Mouse (Mus musculus) limb, embryonic 10.5 days (tissue): ENCODE data around the gene Irf2. TPM values are rescaled to one million over a fixed set of nuclear protein-coding genes. Genes with fewer than 3 reads are reported as not detected.

Source experiments
- DNase-seq: peaks from one replicate; pipeline ENCODE4 v3.0.0-alpha.2; 2017; ENCODE audit warnings: low spot score
- H3K27ac ChIP-seq: fragments of 300-500 bp; sonication (generic); 2 replicates; pipeline ENCODE4 v1.5.1; 2016; ENCODE audit warnings: mild to moderate bottlenecking
- H3K27me3 ChIP-seq: fragments of 300-500 bp; sonication (generic); 2 replicates; pipeline ENCODE4 v1.6.1; 2016; ENCODE audit warnings: low read depth, mild to moderate bottlenecking; ENCODE audit not compliant: poor library complexity, severe bottlenecking
- H3K36me3 ChIP-seq: fragments of 300-500 bp; sonication (generic); 2 replicates; pipeline ENCODE4 v1.6.1; 2016; ENCODE audit warnings: mild to moderate bottlenecking, moderate library complexity
- H3K4me1 ChIP-seq: fragments of 300-500 bp; sonication (generic); 2 replicates; pipeline ENCODE4 v1.6.1; 2016
- H3K4me3 ChIP-seq: fragments of 300-500 bp; sonication (generic); 2 replicates; pipeline ENCODE4 v1.5.1; 2016; ENCODE audit warnings: mild to moderate bottlenecking, moderate library complexity
- H3K9me3 ChIP-seq: fragments of 300-500 bp; sonication (generic); replicated peaks from 2 replicates; pipeline ENCODE4 v1.6.1; 2016; ENCODE audit warnings: mild to moderate bottlenecking
- WGBS: fragments of 180-500 bp; shearing (Covaris S2); methylation state at CpG from one replicate; pipeline ENCODE4 v1.1.7; 2016; 5-methylcytosine and 5-hydroxymethylcytosine counted together
- polyA plus RNA-seq: library from polyadenylated mRNA; unstranded; fragments of >200 nt; fragmentation: Nextera tagmentation; extraction: Ambion mirVana; gene quantifications from 2 replicates; pipeline ENCODE4 v1.2.1, GENCODE M21; 2016

Irf2 gene
- polyA plus RNA-seq, 1 experiment from 2014 or later, result 8.1 TPM

DNA sequence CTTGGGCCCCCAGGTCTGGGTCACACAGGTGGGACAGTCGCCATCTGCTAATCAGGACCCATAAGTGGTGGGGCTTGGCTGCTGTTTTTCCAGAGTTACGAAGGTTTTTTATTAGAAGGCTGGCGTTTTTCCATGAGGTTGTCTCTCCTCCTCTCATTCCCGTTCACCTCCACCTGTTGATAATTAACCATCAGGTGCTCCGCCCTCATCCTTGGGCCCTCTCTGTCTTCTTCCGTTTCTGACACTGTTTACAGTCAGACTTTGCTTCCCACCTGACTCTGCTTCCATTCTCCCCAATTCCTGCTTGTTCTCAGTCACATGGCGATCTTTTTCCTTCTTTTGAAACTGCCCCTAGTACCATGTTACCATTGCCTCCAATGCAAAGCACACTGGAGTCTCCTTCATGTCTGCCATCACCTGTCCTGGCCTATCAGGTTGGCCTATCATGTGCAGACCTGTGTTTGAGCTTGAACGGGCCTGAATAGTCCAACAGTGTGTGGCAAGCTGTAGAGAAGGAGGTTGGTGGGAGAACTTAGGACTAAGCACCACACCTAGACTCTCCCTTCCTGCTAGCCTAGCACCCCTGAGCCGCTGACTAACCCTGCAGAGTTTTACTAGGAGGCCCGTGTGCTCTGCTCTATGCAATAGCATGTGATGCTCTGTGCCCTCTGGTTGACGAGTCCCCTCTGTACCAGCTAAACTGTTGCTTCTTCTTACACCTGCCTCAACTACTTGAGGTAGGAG, 90.8 kb downstream of the Irf2 start:
- H3K27me3 ChIP-seq, result no peaks in the 10 kb centered on the region
- 84% methylated on average over 11 of the region's 11 CpGs for WGBS
- no peak for DNase-seq
- no peak overlapping the region for H3K27ac ChIP-seq
- H3K9me3 ChIP-seq, result no peaks in the 10 kb centered on the region
- H3K36me3 ChIP-seq, result no peaks in the 10 kb centered on the region
- no peaks in the 10 kb centered on the region; the same call in 1 of the 2 replicates for H3K4me1 ChIP-seq
- no peak overlapping the region for H3K4me3 ChIP-seq

DNA sequence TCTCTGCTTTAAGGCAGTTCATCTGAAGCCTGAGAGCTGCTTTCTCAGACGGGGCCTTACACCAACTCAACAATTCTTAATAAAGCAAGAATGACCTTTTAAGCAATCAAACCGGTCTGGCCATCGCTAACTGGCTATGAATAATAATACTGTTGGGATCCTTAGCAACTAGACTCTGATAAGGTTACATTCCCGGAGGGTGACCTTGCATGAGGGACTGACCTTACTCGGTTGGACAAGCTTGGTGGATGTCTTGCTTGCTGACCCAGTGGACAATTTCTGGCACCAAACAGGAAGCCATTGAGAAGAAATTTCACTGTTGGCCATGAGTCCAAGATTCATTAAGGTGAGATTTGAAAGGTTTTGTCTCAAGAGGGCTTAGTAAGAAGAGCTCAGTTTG, 92.4 kb downstream of the Irf2 start:
- H3K9me3 ChIP-seq, result no peaks in the 10 kb centered on the region
- 88% methylated on average over 5 of the region's 5 CpGs for WGBS
- H3K4me3 ChIP-seq, result no peak overlapping the region
- H3K4me1 ChIP-seq, result no peaks in the 10 kb centered on the region; the same call in 1 of the 2 replicates
- DNase-seq, result no peak
- H3K36me3 ChIP-seq, result no peaks in the 10 kb centered on the region
- no peak overlapping the region for H3K27ac ChIP-seq
- no peaks in the 10 kb centered on the region for H3K27me3 ChIP-seq

DNA sequence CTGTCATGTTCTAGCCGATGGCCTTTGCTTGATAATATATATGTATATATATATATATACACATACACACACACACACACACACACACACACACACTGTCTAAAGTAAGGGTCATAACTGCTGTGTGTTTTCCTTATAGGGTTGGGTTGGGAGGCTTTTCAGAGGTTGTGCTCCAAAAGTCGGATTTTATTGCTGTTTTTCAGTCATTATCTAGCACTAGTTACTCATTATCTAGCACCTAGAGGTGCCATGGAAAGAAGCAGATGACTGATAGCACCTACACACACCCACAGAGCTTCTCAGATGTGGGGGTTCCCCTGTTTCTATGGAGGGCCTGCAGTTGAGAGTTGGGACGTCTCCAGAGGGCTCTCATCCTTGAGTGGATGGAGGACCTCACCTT, 92.9 kb downstream of the Irf2 start:
- no peak overlapping the region for H3K27ac ChIP-seq
- peaks cover 1% of the 10 kb centered on the region; the same call in 1 of the 2 replicates for H3K36me3 ChIP-seq
- 90% methylated on average over 3 of the region's 3 CpGs for WGBS
- no peak for DNase-seq
- no peaks in the 10 kb centered on the region for H3K9me3 ChIP-seq
- no peaks in the 10 kb centered on the region; the same call in 1 of the 2 replicates for H3K4me1 ChIP-seq
- no peaks in the 10 kb centered on the region for H3K27me3 ChIP-seq
- H3K4me3 ChIP-seq, result no peak overlapping the region

DNA sequence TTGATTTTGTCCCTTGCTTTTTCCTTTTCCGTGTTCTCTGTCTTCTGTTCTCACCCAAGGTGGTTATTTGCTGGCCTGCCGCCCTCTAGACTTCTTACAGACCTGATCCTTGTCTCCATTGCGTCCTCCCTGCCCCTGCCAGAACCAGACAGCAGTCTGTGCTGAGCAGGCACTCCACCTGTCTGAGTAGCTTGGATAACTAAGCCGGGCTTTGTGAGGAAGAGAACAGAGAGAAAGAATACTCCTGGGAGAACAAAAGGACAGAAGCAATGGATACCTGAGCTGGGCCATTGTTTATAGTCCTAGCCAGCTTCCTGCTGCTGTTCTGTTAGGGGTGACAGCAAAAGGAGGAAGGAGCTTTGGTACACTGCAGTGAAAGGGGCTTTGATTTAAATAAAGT, 94.2 kb downstream of the Irf2 start:
- Histone ChIP-seq H3K4me1 (no peaks in the 10 kb centered on the region; the same call in 1 of the 2 replicates), H3K4me3 (no peak overlapping the region), H3K9me3 (no peaks in the 10 kb centered on the region), H3K27ac (no peak overlapping the region), H3K27me3 (no peaks in the 10 kb centered on the region), H3K36me3 (peaks cover 13% of the 10 kb centered on the region)
- 80% methylated on average over 4 of the region's 4 CpGs for WGBS
- DNase-seq, result no peak

DNA sequence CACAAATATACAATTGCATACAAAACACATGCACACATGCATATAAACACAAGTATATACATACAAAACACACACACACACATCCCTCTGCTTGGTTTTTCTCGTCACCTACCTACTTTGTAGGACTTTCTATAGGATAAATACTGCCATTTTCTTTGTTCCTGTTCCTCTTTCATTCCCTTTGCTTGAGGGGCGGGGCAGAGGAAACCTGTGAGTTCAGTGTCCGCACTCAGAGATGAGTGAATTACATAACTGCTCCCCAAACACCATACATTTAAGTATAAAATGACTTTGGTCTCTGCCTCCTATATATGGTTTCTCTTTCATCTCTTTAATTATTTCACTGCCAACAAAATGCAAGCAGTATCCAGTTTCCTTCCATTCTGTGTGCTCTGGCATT, 94.9 kb downstream of the Irf2 start:
- Histone ChIP-seq H3K27ac (no peak overlapping the region), H3K4me1 (no peaks in the 10 kb centered on the region; the same call in 1 of the 2 replicates), H3K27me3 (no peaks in the 10 kb centered on the region), H3K4me3 (no peak overlapping the region), H3K36me3 (peaks cover 19% of the 10 kb centered on the region), H3K9me3 (no peaks in the 10 kb centered on the region)
- 89% methylated on average over 3 of the region's 3 CpGs for WGBS
- no peak for DNase-seq

DNA sequence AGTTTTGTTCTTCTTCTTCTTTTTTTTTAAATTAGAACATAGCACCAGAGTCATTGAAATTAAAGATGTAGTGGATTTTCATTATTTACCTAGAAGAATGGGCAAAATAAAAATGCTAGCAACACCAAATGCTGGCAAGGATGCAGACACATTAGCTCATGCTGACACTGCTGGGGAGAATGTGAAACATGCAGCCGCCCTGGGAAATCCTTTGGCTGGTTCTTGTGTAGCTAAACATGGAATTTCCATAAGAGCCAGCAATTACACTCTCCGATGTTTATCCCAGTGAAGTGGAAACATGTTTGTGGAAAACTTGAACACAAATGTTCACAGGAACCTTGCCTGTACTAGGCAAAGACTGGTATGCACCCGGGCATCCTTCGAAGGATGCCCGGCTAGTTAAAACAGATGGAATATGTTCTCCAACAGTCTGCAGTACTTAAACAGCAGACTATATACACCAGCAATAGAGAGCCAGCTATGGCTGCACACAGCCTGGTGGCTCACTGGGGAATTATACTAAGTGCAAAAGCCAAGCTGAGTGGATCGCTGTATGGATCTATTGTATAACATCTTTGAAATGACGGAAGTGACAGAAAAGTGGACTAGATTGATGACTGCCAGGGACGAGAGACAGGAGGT, 96.6 kb downstream of the Irf2 start:
- Histone ChIP-seq H3K9me3 (no peaks in the 10 kb centered on the region), H3K4me3 (no peak overlapping the region), H3K4me1 (no peaks in the 10 kb centered on the region), H3K27me3 (no peaks in the 10 kb centered on the region), H3K27ac (no peak overlapping the region), H3K36me3 (peaks cover 32% of the 10 kb centered on the region)
- 91% methylated on average over 8 of the region's 8 CpGs for WGBS
- no peak for DNase-seq

DNA sequence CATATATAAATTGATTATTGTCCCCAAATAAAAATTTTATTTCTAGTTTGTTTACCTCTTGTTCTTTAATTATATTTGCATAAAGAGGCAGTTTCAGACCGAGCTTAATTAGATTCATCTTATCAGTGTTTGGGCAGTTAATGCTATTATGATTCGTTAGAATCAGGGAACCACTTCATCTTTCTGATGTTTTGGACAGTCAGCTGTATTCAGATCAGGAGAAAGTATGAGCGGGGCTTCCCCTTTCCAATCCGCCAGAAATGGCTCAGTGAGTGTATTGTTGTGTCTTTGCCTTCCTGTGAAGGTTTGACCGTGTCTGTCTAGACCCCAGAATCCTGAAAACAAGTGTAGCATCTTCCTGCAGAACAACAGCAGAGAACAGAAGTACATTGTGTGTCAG, 97.4 kb downstream of the Irf2 start:
- Histone ChIP-seq H3K27ac (no peak overlapping the region), H3K27me3 (no peaks in the 10 kb centered on the region), H3K4me3 (no peak overlapping the region), H3K36me3 (peaks cover 32% of the 10 kb centered on the region), H3K4me1 (no peaks in the 10 kb centered on the region), H3K9me3 (no peaks in the 10 kb centered on the region)
- WGBS, result 89% methylated on average over 5 of the region's 5 CpGs
- DNase-seq, result no peak

DNA sequence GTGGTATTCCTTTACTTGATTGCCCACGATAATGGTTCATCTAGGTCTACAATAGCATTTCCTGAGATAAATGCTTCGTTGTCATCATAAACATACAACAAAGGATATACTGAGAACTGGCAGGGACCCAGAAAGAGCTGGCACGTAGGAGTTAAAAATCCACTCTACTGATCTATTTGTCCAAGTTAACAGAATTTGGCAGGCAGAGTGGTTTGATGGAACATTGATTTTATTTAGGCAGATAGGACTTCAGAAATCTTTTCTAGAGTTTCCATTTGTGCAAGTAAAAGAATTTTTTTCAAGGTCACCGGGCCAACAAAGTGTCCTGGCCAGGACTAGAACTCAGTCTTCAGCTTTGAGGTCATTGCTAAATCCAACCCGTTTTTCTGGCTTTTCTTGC, 98.5 kb downstream of the Irf2 start:
- Histone ChIP-seq H3K9me3 (no peaks in the 10 kb centered on the region), H3K4me3 (no peak overlapping the region), H3K4me1 (no peaks in the 10 kb centered on the region), H3K36me3 (peaks cover 32% of the 10 kb centered on the region), H3K27me3 (no peaks in the 10 kb centered on the region), H3K27ac (no peak overlapping the region)
- 88% methylated on average over 5 of the region's 5 CpGs for WGBS
- DNase-seq, result no peak

DNA sequence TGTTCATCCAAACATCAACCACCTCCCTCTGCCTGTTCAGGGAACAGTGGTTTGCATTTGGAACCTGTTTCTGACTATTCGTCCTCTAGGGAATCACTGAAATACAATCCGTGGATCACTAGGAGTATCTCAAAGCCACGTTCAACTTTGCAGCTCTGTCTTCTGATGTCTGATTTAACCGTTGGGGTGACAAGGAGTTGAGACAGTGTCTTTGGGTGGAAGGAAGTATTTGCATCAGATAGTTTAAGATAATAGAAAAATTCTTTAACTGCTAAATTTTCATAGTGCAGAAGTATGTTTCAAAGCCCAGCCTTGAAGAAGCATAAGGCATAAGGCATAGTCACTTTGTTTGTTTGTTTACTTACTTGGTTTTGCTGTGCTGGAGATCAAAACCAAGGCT, 100.9 kb downstream of the Irf2 start:
- Histone ChIP-seq H3K9me3 (no peaks in the 10 kb centered on the region), H3K4me1 (no peaks in the 10 kb centered on the region), H3K27ac (no peak overlapping the region), H3K4me3 (no peak overlapping the region), H3K27me3 (no peaks in the 10 kb centered on the region), H3K36me3 (peaks cover 34% of the 10 kb centered on the region)
- 93% methylated on average over 4 of the region's 4 CpGs for WGBS
- no peak for DNase-seq

DNA sequence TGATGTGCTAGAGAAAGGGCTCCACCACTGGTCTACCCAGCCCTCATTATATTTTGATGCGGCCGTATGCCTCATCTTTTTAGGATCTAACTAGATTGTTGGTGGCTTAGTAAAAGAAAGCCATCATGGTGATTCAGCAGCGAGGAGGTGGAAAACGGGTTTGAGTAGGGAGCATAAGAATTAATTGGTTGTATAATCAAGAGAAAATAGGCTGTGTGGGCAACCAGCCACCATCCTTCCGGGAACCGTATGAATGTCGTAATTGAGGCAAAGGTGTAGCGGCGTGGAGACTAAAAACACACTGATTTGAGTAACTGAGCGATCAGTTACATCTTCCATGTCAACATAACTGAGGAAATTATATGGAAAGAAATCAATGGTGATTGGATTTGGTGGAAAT, 101.3 kb downstream of the Irf2 start:
- H3K36me3 ChIP-seq, result peaks cover 38% of the 10 kb centered on the region
- 96% methylated on average over 10 of the region's 10 CpGs for WGBS
- H3K9me3 ChIP-seq, result no peaks in the 10 kb centered on the region
- H3K27ac ChIP-seq, result no peak overlapping the region
- no peak overlapping the region for H3K4me3 ChIP-seq
- no peaks in the 10 kb centered on the region for H3K4me1 ChIP-seq
- DNase-seq, result no peak
- H3K27me3 ChIP-seq, result no peaks in the 10 kb centered on the region

DNA sequence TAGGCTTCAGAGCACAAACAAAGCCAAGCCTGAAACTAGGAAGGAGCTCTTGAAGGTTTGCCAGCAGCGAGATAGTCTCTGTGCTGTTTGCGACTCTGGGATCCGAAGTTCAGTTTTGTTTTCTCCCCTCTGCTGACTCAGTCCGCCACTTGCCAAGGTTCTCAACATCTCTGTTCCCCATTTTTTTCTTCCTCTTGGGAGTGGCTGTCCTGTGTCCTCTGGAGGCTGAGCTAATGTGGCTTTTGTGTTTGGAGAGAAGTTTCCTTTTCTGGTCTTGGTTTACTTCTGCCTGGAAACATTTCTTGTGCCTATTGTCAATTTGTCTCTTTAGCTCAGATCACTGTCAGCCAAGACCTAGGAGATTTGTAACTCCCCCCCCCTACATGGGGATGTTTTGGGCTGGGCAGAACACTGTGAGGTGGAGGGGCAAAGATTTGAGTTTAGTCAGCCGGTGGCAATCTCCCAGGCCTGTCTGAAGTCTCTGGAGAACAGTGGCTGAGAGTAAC, 103.2 kb downstream of the Irf2 start:
- Histone ChIP-seq H3K4me3 (no peak overlapping the region), H3K27ac (no peak overlapping the region), H3K27me3 (no peaks in the 10 kb centered on the region), H3K4me1 (no peaks in the 10 kb centered on the region), H3K9me3 (no peaks in the 10 kb centered on the region), H3K36me3 (peaks cover 48% of the 10 kb centered on the region)
- WGBS, result 88% methylated on average over 5 of the region's 5 CpGs
- no peak for DNase-seq

DNA sequence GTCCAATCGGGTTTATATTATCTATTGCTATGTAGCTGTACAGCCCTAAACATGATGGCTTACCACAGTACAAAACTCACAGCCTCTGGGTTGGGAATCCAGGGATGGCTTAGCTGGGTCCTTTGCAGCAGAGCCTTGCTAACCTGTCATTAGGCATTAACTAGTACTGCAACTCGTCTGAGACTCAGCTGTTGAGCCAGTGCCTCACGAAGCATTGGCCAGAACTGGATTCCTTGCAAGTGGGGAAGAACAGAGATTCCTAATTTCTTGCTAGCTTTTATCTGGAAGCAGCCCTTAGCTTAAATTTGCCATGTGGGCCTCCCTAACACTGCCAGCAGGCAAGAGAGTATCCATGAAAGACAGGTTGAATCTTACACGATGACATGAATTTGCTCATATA, 104.3 kb downstream of the Irf2 start:
- no peak overlapping the region for H3K27ac ChIP-seq
- DNase-seq, result no peak
- no peak overlapping the region for H3K4me3 ChIP-seq
- 83% methylated on average over 4 of the region's 4 CpGs for WGBS
- peaks cover 4% of the 10 kb centered on the region; the same call in 1 of the 2 replicates for H3K4me1 ChIP-seq
- H3K9me3 ChIP-seq, result no peaks in the 10 kb centered on the region
- no peaks in the 10 kb centered on the region for H3K27me3 ChIP-seq
- peaks cover 42% of the 10 kb centered on the region for H3K36me3 ChIP-seq

DNA sequence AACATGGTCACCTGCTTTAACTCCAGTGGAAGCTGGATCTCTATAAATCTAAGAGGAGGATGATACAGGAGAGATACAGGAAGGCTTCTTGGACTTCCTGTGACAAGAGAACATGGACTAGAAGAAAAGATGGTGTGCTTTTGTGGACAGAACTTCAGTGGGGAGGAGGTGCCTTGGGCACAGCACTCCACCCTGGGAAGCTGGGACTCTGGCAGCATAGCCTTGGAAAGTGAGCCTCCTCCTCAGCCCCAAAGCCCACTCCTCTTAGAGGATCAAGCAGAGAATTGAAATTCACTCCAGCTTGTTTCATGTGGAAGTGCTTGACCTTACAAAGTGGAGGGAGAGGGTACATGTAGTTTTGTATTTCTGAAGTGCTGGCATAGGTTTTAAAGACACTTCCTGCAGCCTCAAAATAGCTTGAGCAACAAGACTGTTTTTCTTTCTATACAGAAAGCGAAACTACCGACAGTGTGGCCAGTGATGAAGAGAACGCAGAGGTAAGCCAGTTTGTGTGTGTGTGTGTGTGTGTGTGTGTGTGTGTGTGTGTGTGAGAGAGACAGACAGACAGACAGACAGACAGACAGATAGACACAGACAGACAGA, 104.9 kb downstream of the Irf2 start:
- Histone ChIP-seq H3K9me3 (no peaks in the 10 kb centered on the region), H3K4me1 (peaks cover 9% of the 10 kb centered on the region), H3K4me3 (no peak overlapping the region), H3K27me3 (no peaks in the 10 kb centered on the region), H3K36me3 (peaks cover 38% of the 10 kb centered on the region), H3K27ac (no peak overlapping the region)
- no peak for DNase-seq
- 91% methylated on average over 3 of the region's 3 CpGs for WGBS
